Mouse (Mus musculus): ENCODE data around the gene Cdc37. TPM values are rescaled to one million over a fixed set of nuclear protein-coding genes. Genes with fewer than 3 reads are reported as not detected.

Gene Cdc37
- total and polyA plus RNA-seq, 2 experiments from 2014 or later: 32.9 to 183 TPM

- Histone ChIP-seq H3K9me3 (replicated peaks; ENCODE audit: control insufficient read depth, low read length) (no peaks in the 10 kb centered on the region), H3K27me3 (ENCODE audit: control insufficient read depth, insufficient read depth, low read length) (peaks cover 47% of the 10 kb centered on the region), H3K36me3 (replicated peaks; ENCODE audit: control insufficient read depth, insufficient read depth, low read length) (no peaks in the 10 kb centered on the region), H3K4me2 (ENCODE audit: low read depth, low read length) (peak overlapping the region; percentile 79), H3K27ac (ENCODE audit: low read depth) (no peak overlapping the region), H3K9ac (replicated peaks; ENCODE audit: low read depth, low read length) (peak overlapping the region; percentile 49), H3K4me1 (ENCODE audit: control insufficient read depth, insufficient read depth) (peaks cover 20% of the 10 kb centered on the region), H3K4me3 (ENCODE audit: low read depth, low read length) (peak overlapping the region; percentile 53)
- ATAC-seq (ENCODE audit: insufficient read depth, low read depth): no peak
- DNase-seq (ENCODE audit: low spot score): peak; percentile 19
- TF ChIP-seq CTCF (IDR thresholded peaks at IDR 0.05; ENCODE audit: low read depth) (peak; percentile 66), EP300 (IDR thresholded peaks at IDR 0.05; ENCODE audit: low read depth) (no peak)
- WGBS: under 1% methylated on average over 46 of the region's 47 CpGs
Measured at GRCm38 (mm10) chr9:21165952-21166451, 16.2 kb upstream of the Cdc37 start.

GRCm38 (mm10) chr9:21165041-21165951 lies 15.5 kb upstream of the Cdc37 start, which contains the start of gene Pde4a:
Pde4a (plus strand) TSS chr9:21165714.
- DNase-seq (ENCODE audit: low spot score) (peak; percentile 46), ATAC-seq (ENCODE audit: insufficient read depth, low read depth) (no peak; the same call in 1 of the 2 replicates)
- Histone ChIP-seq H3K4me1 (ENCODE audit: control insufficient read depth, insufficient read depth) (peaks cover 20% of the 10 kb centered on the region), H3K27me3 (ENCODE audit: control insufficient read depth, insufficient read depth, low read length) (peaks cover 47% of the 10 kb centered on the region), H3K9ac (replicated peaks; ENCODE audit: low read depth, low read length) (peak within 1 kb of the TSS; percentile 49), H3K27ac (ENCODE audit: low read depth) (0 out of 2 replicates have a peak within 1 kb of the TSS, but pooled peaks have one; percentile 8), H3K4me3 (ENCODE audit: low read depth, low read length) (peak within 1 kb of the TSS; percentile 53), H3K9me3 (replicated peaks; ENCODE audit: control insufficient read depth, low read length) (no peaks in the 10 kb centered on the region), H3K4me2 (ENCODE audit: low read depth, low read length) (peak within 1 kb of the TSS; percentile 79), H3K36me3 (replicated peaks; ENCODE audit: control insufficient read depth, insufficient read depth, low read length) (no peaks in the 10 kb centered on the region)
- under 1% methylated on average over 74 of the region's 86 CpGs for WGBS
- TF ChIP-seq CTCF (IDR thresholded peaks at IDR 0.05; ENCODE audit: low read depth) (no peak), EP300 (IDR thresholded peaks at IDR 0.05; ENCODE audit: low read depth) (no peak)

- Histone ChIP-seq H3K4me3 (ENCODE audit: low read depth, low read length) (peak overlapping the region; percentile 28), H3K4me2 (ENCODE audit: low read depth, low read length) (peak overlapping the region; percentile 48), H3K9me3 (replicated peaks; ENCODE audit: control insufficient read depth, low read length) (no peaks in the 10 kb centered on the region), H3K9ac (replicated peaks; ENCODE audit: low read depth, low read length) (no peak overlapping the region), H3K27me3 (ENCODE audit: control insufficient read depth, insufficient read depth, low read length) (peaks cover 47% of the 10 kb centered on the region), H3K27ac (ENCODE audit: low read depth) (no peak overlapping the region), H3K36me3 (replicated peaks; ENCODE audit: control insufficient read depth, insufficient read depth, low read length) (no peaks in the 10 kb centered on the region), H3K4me1 (ENCODE audit: control insufficient read depth, insufficient read depth) (peaks cover 20% of the 10 kb centered on the region)
- DNase-seq (ENCODE audit: low spot score) (no peak), ATAC-seq (ENCODE audit: insufficient read depth, low read depth) (no peak)
- TF ChIP-seq CTCF (IDR thresholded peaks at IDR 0.05; ENCODE audit: low read depth): no peak
- no peak for TF ChIP-seq EP300 (IDR thresholded peaks at IDR 0.05; ENCODE audit: low read depth)
- 1% methylated on average over 26 of the region's 26 CpGs for WGBS
Measured at GRCm38 (mm10) chr9:21164072-21164471, 14.3 kb upstream of the Cdc37 start.

GRCm38 (mm10) chr9:21163086-21164050 lies 13.6 kb upstream of the Cdc37 start:
- Histone ChIP-seq H3K9ac (replicated peaks; ENCODE audit: low read depth, low read length) (no peak overlapping the region), H3K4me1 (ENCODE audit: control insufficient read depth, insufficient read depth) (peaks cover 20% of the 10 kb centered on the region), H3K27ac (ENCODE audit: low read depth) (no peak overlapping the region), H3K4me3 (ENCODE audit: low read depth, low read length) (no peak overlapping the region), H3K4me2 (ENCODE audit: low read depth, low read length) (no peak overlapping the region), H3K36me3 (replicated peaks; ENCODE audit: control insufficient read depth, insufficient read depth, low read length) (no peaks in the 10 kb centered on the region), H3K27me3 (ENCODE audit: control insufficient read depth, insufficient read depth, low read length) (peaks cover 47% of the 10 kb centered on the region), H3K9me3 (replicated peaks; ENCODE audit: control insufficient read depth, low read length) (no peaks in the 10 kb centered on the region)
- WGBS: 43% methylated on average over 11 of the region's 11 CpGs
- no peak for DNase-seq (ENCODE audit: low spot score)
- TF ChIP-seq CTCF (IDR thresholded peaks at IDR 0.05; ENCODE audit: low read depth) (no peak), EP300 (IDR thresholded peaks at IDR 0.05; ENCODE audit: low read depth) (no peak)
- no peak for ATAC-seq (ENCODE audit: insufficient read depth, low read depth)
